Mouse (Mus musculus) MEL (cell line): ENCODE results near the gene Sfr1.

Experiments
- BHLHE40 ChIP-seq: IDR thresholded peaks from 2 replicates; pipeline ENCODE4 v1.6.1; 2012; ENCODE audit warnings: low read depth, mild to moderate bottlenecking, inconsistent platforms, low read length, improper control_type of control experiment, borderline replicate concordance
- CTCF ChIP-seq, 3 experiments: IDR thresholded peaks in 2 of 3; conservative IDR thresholded peaks in 1 of 3; 2 replicates each; pipeline ENCODE4 v1.5.1; 2011 to 2012; ENCODE audit warnings: low read length in 3 of 3, low read depth in 2 of 3, mild to moderate bottlenecking in 2 of 3, improper control_type of control experiment in 1 of 3, inconsistent platforms in 1 of 3, mixed read lengths in 1 of 3, moderate library complexity in 1 of 3; ENCODE audit not compliant: control insufficient read depth in 1 of 3, insufficient read depth in 1 of 3, poor library complexity in 1 of 3, severe bottlenecking in 1 of 3
- POLR2A ChIP-seq, 2 experiments: IDR thresholded peaks; 2 replicates each; pipeline ENCODE4 v1.6.1; 2011 to 2012; ENCODE audit warnings: low read length in 2 of 2, mild to moderate bottlenecking in 2 of 2, control low read depth in 1 of 2, improper control_type of control experiment in 1 of 2, low read depth in 1 of 2, moderate library complexity in 1 of 2; ENCODE audit not compliant: control insufficient read depth in 1 of 2, insufficient read depth in 1 of 2, poor library complexity in 1 of 2
- SIN3A ChIP-seq: IDR thresholded peaks from 2 replicates; pipeline ENCODE4 v1.6.1; 2012; ENCODE audit warnings: low read length, improper control_type of control experiment, inconsistent platforms
- USF2 ChIP-seq, 2 experiments: IDR thresholded peaks; 2 replicates each; pipeline ENCODE4 v1.6.1; 2011 to 2012; ENCODE audit warnings: improper control_type of control experiment in 2 of 2, low read length in 2 of 2, borderline replicate concordance in 1 of 2, inconsistent platforms in 1 of 2, low read depth in 1 of 2, mild to moderate bottlenecking in 1 of 2; ENCODE audit not compliant: insufficient read depth in 1 of 2
- ZNF384 ChIP-seq: IDR thresholded peaks from 2 replicates; pipeline ENCODE4 v1.6.1; 2012; ENCODE audit warnings: low read depth, mild to moderate bottlenecking, inconsistent platforms, low read length, improper control_type of control experiment

DNA sequence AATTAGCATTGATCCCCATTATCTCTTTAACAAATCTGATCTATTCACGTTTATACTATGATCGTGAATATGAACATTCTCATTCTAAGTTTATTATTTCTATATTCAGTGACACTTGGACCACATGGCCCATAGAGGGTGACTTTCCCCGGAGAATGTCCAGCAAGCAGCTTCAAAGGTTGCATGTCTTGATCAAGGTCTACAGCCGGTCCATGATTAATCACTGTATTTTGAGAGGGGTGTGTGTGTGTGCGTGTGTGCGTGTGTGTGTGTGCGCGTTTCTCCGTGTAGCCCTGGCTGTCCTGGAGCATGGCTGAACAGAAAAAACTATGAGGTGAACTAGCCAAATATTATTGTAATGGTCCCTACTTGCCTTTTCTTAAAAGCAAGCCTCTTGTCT lies 21.0 kb downstream of the Sfr1 start:
- TF ChIP-seq ZNF384 (no peak), SIN3A (no peak), CTCF (IDR thresholded peaks at IDR 0.05 in 2 of 3, conservative IDR thresholded peaks at IDR 0.05 in 1 of 3; ENCODE audit: control insufficient read depth in 1 of 3, insufficient read depth in 1 of 3, low read depth in 2 of 3, low read length in 3 of 3, poor library complexity in 1 of 3, severe bottlenecking in 1 of 3) (no peak), BHLHE40 (no peak), USF2 (IDR thresholded peaks at IDR 0.05; ENCODE audit: borderline replicate concordance in 1 of 2, insufficient read depth in 1 of 2, low read depth in 1 of 2, low read length in 2 of 2) (no peak), POLR2A (IDR thresholded peaks at IDR 0.05; ENCODE audit: control insufficient read depth in 1 of 2, insufficient read depth in 1 of 2, low read depth in 1 of 2, low read length in 2 of 2, poor library complexity in 1 of 2) (no peak)
